Mouse (Mus musculus): ENCODE results near the gene Myh14. TPM values are rescaled to one million over a fixed set of nuclear protein-coding genes. Genes with fewer than 3 reads are reported as not detected.
"Not testable (repeated sequence)": the region's sequence is repeated elsewhere in the genome, so short reads cannot be mapped to it uniquely, and the experiment has no call there.

The Myh14 gene
- polyA plus RNA-seq (2012; ENCODE audit: insufficient read depth, insufficient read length, missing spikeins), result not detected in 2 replicates

DNA sequence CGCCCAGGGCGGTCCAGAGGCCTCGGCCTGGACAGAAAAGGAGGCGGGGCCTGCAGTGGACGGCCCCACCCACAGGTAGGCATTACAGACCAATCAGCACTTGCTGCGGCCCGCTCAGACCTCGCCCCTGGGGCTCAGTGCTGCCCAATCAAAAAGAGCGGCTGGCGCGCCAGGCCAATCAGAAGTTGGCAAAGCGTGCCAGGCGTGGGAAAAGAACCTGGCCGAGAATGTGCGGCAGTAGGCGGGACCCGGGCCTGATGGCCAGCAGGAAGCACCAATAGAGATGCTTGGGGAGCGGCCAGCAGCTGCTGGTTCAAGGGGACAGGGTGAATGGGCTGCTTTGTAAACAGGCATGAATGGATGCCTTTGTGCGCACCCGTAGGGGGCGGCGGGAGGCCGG is at the start of gene Myh14:
Gene Myh14 (minus strand): TSS at position 41 of the 400 bp plus-strand sequence.
- Histone ChIP-seq H3K27ac (ENCODE audit: insufficient read depth, low read depth, low read length) (no peak within 1 kb of the TSS), H3K4me3 (ENCODE audit: insufficient read depth, low read length) (no peak within 1 kb of the TSS), H3K4me1 (ENCODE audit: control insufficient read depth, insufficient read depth, low read length) (no peaks in the 10 kb centered on the region)
- TF ChIP-seq CTCF (IDR thresholded peaks at IDR 0.05; ENCODE audit: low read depth, low read length) (no peak), POLR2A (IDR thresholded peaks at IDR 0.05; ENCODE audit: borderline replicate concordance, low read depth, low read length) (no peak)

GRCm38 (mm10) chr7:44709881-44710280 is 39.2 kb upstream of the Myh14 start:
- no peaks in the 10 kb centered on the region for H3K4me1 ChIP-seq (ENCODE audit: control insufficient read depth, insufficient read depth, low read length)
- no peak overlapping the region for H3K27ac ChIP-seq (ENCODE audit: insufficient read depth, low read depth, low read length)
- no peak overlapping the region for H3K4me3 ChIP-seq (ENCODE audit: insufficient read depth, low read length)
- TF ChIP-seq POLR2A (IDR thresholded peaks at IDR 0.05; ENCODE audit: borderline replicate concordance, low read depth, low read length) (no peak), CTCF (IDR thresholded peaks at IDR 0.05; ENCODE audit: low read depth, low read length) (no peak)

DNA sequence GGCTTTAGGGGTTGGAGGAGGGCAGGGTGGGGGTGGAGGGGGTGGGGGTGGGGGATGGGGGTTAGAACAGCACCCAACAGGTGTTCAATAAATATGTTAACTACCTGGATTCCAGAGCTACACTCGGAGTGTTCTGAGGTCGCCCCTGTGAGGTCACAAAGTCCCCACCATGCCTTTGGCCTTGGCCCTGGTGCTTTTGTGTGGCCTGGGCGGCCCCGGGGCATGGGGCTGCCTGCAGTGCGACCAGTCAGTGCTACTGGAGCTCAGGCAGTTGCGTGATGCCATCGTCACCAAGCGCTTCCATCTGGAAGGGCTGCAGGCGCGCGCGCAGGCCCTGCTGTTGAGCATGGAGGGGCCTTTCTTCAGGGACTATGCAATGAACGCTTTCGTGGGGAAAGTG is 37.9 kb upstream of the Myh14 start, which contains the start of gene Izumo2:
Gene Izumo2 (plus strand): TSS at position 169 of the 400 bp plus-strand sequence.
- H3K4me3 ChIP-seq (ENCODE audit: insufficient read depth, low read length), result no peak within 1 kb of the TSS
- no peak for TF ChIP-seq CTCF (IDR thresholded peaks at IDR 0.05; ENCODE audit: low read depth, low read length)
- TF ChIP-seq POLR2A (IDR thresholded peaks at IDR 0.05; ENCODE audit: borderline replicate concordance, low read depth, low read length), result no peak
- no peaks in the 10 kb centered on the region for H3K4me1 ChIP-seq (ENCODE audit: control insufficient read depth, insufficient read depth, low read length)
- no peak within 1 kb of the TSS for H3K27ac ChIP-seq (ENCODE audit: insufficient read depth, low read depth, low read length)

- not testable (repeated sequence) for H3K4me1 ChIP-seq (ENCODE audit: control insufficient read depth, insufficient read depth, low read length); H3K27ac ChIP-seq (ENCODE audit: insufficient read depth, low read depth, low read length); H3K4me3 ChIP-seq (ENCODE audit: insufficient read depth, low read length)
These were observed 37.5 kb upstream of the Myh14 start for GRCm38 (mm10) chr7:44708093-44708492.

GRCm38 (mm10) chr7:44707169-44707675 is 36.6 kb upstream of the Myh14 start:
- H3K4me3 ChIP-seq (ENCODE audit: insufficient read depth, low read length), result no peak overlapping the region
- H3K4me1 ChIP-seq (ENCODE audit: control insufficient read depth, insufficient read depth, low read length), result no peaks in the 10 kb centered on the region
- no peak overlapping the region for H3K27ac ChIP-seq (ENCODE audit: insufficient read depth, low read depth, low read length)
- no peak for TF ChIP-seq POLR2A (IDR thresholded peaks at IDR 0.05; ENCODE audit: borderline replicate concordance, low read depth, low read length)
- TF ChIP-seq CTCF (IDR thresholded peaks at IDR 0.05; ENCODE audit: low read depth, low read length), result no peak

DNA sequence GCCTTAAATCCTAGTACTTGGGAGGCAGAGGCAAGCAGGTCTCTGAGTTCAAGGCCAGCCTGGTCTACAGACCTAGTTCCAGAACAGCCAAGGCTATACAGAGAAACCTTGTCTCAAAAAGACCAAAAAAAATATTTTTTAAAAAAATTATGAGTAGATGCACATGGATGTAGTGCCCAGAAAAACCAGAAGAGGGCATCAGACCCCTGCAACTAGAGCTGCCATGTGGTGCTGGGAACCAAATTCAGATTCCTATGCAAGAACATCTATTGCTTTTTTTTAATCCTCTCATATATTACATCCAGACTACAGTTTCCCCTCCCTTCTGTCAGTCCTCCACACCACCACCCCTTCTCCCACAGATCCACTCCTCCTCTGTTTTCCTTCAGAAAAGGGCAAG is 35.7 kb upstream of the Myh14 start:
- Histone ChIP-seq H3K4me1 (ENCODE audit: control insufficient read depth, insufficient read depth, low read length) (no peaks in the 10 kb centered on the region), H3K4me3 (ENCODE audit: insufficient read depth, low read length) (no peak overlapping the region), H3K27ac (ENCODE audit: insufficient read depth, low read depth, low read length) (no peak overlapping the region)
- no peak for TF ChIP-seq POLR2A (IDR thresholded peaks at IDR 0.05; ENCODE audit: borderline replicate concordance, low read depth, low read length)
- no peak for TF ChIP-seq CTCF (IDR thresholded peaks at IDR 0.05; ENCODE audit: low read depth, low read length)

DNA sequence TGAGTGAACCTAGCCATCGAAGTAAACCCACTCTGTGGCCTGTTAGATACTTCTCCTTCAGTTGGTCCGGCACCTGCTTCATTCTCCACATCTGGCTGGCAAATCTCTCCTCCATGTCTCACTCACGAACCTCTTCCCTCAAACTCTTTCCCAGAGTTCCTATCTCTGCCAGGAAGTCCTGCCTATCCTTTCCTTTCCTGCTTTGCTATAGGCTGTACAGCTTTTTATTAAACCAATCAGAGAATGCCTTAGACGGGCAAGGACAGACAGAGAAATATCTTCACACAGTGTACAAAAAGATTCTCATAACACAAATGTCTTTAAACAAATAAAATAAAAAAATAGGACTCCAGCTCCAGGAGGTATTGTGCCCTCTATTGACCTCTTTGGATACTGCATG is 34.4 kb upstream of the Myh14 start:
- no peak overlapping the region for H3K27ac ChIP-seq (ENCODE audit: insufficient read depth, low read depth, low read length)
- TF ChIP-seq POLR2A (IDR thresholded peaks at IDR 0.05; ENCODE audit: borderline replicate concordance, low read depth, low read length) (no peak), CTCF (IDR thresholded peaks at IDR 0.05; ENCODE audit: low read depth, low read length) (no peak)
- no peaks in the 10 kb centered on the region for H3K4me1 ChIP-seq (ENCODE audit: control insufficient read depth, insufficient read depth, low read length)
- no peak overlapping the region for H3K4me3 ChIP-seq (ENCODE audit: insufficient read depth, low read length)

DNA sequence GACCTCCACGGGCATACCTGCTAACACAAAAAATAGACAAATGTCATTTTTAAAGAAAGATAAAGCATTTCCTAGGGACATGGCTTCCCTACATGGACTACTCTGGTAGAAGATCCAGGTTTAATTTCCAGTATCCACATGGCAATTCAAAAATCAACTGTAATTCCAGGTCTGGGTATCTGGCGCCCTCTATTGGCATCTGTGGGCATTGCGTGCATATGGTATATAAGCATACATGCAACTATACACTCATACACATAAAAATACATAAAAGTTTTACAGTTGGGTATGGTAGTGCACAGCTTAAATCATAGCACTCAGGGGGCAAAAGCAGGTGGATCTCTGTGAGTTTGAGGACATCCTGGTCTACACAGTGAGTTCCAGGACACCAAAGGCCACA is 33.7 kb upstream of the Myh14 start:
- no peak overlapping the region for H3K27ac ChIP-seq (ENCODE audit: insufficient read depth, low read depth, low read length)
- TF ChIP-seq CTCF (IDR thresholded peaks at IDR 0.05; ENCODE audit: low read depth, low read length) (no peak), POLR2A (IDR thresholded peaks at IDR 0.05; ENCODE audit: borderline replicate concordance, low read depth, low read length) (no peak)
- no peaks in the 10 kb centered on the region for H3K4me1 ChIP-seq (ENCODE audit: control insufficient read depth, insufficient read depth, low read length)

GRCm38 (mm10) chr7:44702985-44703384 is 32.3 kb upstream of the Myh14 start:
- no peak for TF ChIP-seq POLR2A (IDR thresholded peaks at IDR 0.05; ENCODE audit: borderline replicate concordance, low read depth, low read length)
- TF ChIP-seq CTCF (IDR thresholded peaks at IDR 0.05; ENCODE audit: low read depth, low read length), result no peak
- Histone ChIP-seq H3K4me3 (ENCODE audit: insufficient read depth, low read length) (no peak overlapping the region), H3K4me1 (ENCODE audit: control insufficient read depth, insufficient read depth, low read length) (no peaks in the 10 kb centered on the region), H3K27ac (ENCODE audit: insufficient read depth, low read depth, low read length) (no peak overlapping the region)

More for the DNA sequence above, 33.7 kb upstream of the Myh14 start:
- no peak overlapping the region for H3K4me3 ChIP-seq (ENCODE audit: insufficient read depth, low read length)

DNA sequence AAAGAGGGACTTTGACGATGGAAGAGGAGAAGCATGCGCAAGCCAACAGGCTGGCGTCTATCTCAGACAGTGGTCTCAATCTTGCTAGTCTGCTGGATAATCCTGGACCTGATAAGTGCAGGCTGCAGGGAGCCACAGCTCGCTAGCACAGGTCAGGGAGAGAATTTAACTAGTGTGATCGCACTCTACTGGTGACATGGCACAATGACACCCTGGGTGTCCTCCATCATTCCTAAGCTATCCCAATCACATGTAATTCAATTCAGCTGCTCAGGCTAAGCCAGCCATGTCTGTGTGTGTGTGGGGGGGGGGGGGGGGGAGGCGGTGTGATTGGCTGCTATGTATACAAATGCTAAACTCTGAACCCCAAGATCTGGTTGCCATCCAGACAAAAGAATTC is 31.3 kb upstream of the Myh14 start:
- TF ChIP-seq CTCF (IDR thresholded peaks at IDR 0.05; ENCODE audit: low read depth, low read length), result no peak
- TF ChIP-seq POLR2A (IDR thresholded peaks at IDR 0.05; ENCODE audit: borderline replicate concordance, low read depth, low read length), result no peak
- Histone ChIP-seq H3K27ac (ENCODE audit: insufficient read depth, low read depth, low read length) (no peak overlapping the region), H3K4me1 (ENCODE audit: control insufficient read depth, insufficient read depth, low read length) (no peaks in the 10 kb centered on the region), H3K4me3 (ENCODE audit: insufficient read depth, low read length) (no peak overlapping the region)

- no peak for TF ChIP-seq CTCF (IDR thresholded peaks at IDR 0.05; ENCODE audit: low read depth, low read length)
- TF ChIP-seq POLR2A (IDR thresholded peaks at IDR 0.05; ENCODE audit: borderline replicate concordance, low read depth, low read length), result no peak
- H3K27ac ChIP-seq (ENCODE audit: insufficient read depth, low read depth, low read length), result no peak overlapping the region
- no peaks in the 10 kb centered on the region for H3K4me1 ChIP-seq (ENCODE audit: control insufficient read depth, insufficient read depth, low read length)
- no peak overlapping the region for H3K4me3 ChIP-seq (ENCODE audit: insufficient read depth, low read length)
These were observed 27.3 kb upstream of the Myh14 start for GRCm38 (mm10) chr7:44697980-44698379.
